Mouse (Mus musculus) liver, embryonic 14.5 days (tissue): ENCODE measurements around the gene Nptx1.

Experiments
- CTCF ChIP-seq: IDR thresholded peaks from 2 replicates; pipeline ENCODE4 v1.5.1; 2016; ENCODE audit warnings: antibody characterized with exemption, low read depth, control low read depth
- EP300 ChIP-seq: IDR thresholded peaks from 2 replicates; pipeline ENCODE4 v1.6.1; 2016; ENCODE audit warnings: antibody characterized with exemption, low read depth

DNA sequence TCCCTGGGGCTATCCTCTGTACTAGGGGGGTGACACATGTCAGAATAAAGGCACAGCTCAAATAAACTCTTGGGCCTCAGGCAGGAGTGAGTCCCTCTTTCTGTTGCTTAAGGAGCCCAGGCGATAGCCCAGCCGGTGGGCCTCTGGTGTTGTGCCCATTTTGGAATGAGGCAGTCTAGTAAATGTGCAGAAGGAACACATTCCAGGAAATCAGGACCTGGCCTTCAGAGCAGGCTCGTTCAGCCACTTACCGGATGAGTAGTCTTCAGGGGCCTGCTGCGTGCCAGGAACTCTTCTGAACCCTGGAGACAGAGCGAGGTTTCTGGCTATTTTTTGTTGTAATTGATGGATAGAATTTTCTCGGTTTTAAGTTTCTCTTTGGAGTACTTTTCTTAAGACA, 7.2 kb upstream of the Nptx1 start:
- TF ChIP-seq CTCF = no peak
- TF ChIP-seq EP300 = no peak
